Mouse (Mus musculus) myocyte (in vitro differentiated cells): Measurements from ENCODE around the gene Rpf1. TPM values are rescaled to one million over a fixed set of nuclear protein-coding genes. Genes with fewer than 3 reads are reported as not detected.
A peak's percentile ranks its signal among the peaks of the same experiment; 100 is the strongest.

Experiments used
- H3K27me3 ChIP-seq: one replicate; pipeline ENCODE4 v1.6.1; 2011; ENCODE audit not compliant: control insufficient read depth, insufficient read depth, insufficient read length
- H3K36me3 ChIP-seq: one replicate; pipeline ENCODE4 v1.6.1; 2011; ENCODE audit not compliant: control insufficient read depth, insufficient read depth
- H3K4me2 ChIP-seq: one replicate; pipeline ENCODE4 v1.6.1; 2011; ENCODE audit warnings: low read depth, control low read depth
- H3K4me3 ChIP-seq: one replicate; pipeline ENCODE4 v1.5.1; 2011; ENCODE audit warnings: mild to moderate bottlenecking, control low read depth, moderate library complexity
- H3K79me2 ChIP-seq: one replicate; pipeline ENCODE4 v1.6.1; 2011; ENCODE audit not compliant: control insufficient read depth, insufficient read depth
- H3ac ChIP-seq: one replicate; pipeline ENCODE4 v1.6.1; 2011; ENCODE audit not compliant: control insufficient read depth, insufficient read length
- CEBPB ChIP-seq: IDR thresholded peaks from 2 replicates; pipeline ENCODE4 v1.6.1; 2011; ENCODE audit warnings: mild to moderate bottlenecking, moderate library complexity; ENCODE audit not compliant: poor library complexity, insufficient read depth, severe bottlenecking
- E2F4 ChIP-seq: IDR thresholded peaks from one replicate; pipeline ENCODE4 v1.6.1; 2011; ENCODE audit warnings: mild to moderate bottlenecking, control low read depth, moderate library complexity; ENCODE audit not compliant: insufficient read depth
- MAX ChIP-seq: IDR thresholded peaks from one replicate; pipeline ENCODE4 v1.6.1; 2011; ENCODE audit warnings: low read depth, mild to moderate bottlenecking, control low read depth
- MYOD1 ChIP-seq, 3 experiments: IDR thresholded peaks; one replicate each; pipeline ENCODE4 v1.6.1; 2011; ENCODE audit warnings: control low read depth in 2 of 3, low read depth in 2 of 3, mild to moderate bottlenecking in 2 of 3, moderate library complexity in 1 of 3; ENCODE audit not compliant: insufficient read length in 2 of 3, control insufficient read depth in 1 of 3
- MYOG ChIP-seq, 3 experiments: IDR thresholded peaks; one replicate each; pipeline ENCODE4 v1.6.1; 2011; ENCODE audit warnings: control low read depth in 2 of 3, low read depth in 2 of 3, mild to moderate bottlenecking in 2 of 3; ENCODE audit not compliant: insufficient read length in 2 of 3, control insufficient read depth in 1 of 3, insufficient read depth in 1 of 3
- POLR2A ChIP-seq: IDR thresholded peaks from one replicate; pipeline ENCODE4 v1.6.1; 2011; ENCODE audit warnings: low read depth, mild to moderate bottlenecking, control low read depth, moderate library complexity; ENCODE audit not compliant: insufficient read length
- POLR2AphosphoS2 ChIP-seq: IDR thresholded peaks from one replicate; pipeline ENCODE4 v1.6.1; 2011; ENCODE audit warnings: low read depth, control low read depth; ENCODE audit not compliant: insufficient read length
- REST ChIP-seq: IDR thresholded peaks from one replicate; pipeline ENCODE4 v1.6.1; 2011; ENCODE audit warnings: mild to moderate bottlenecking, control low read depth, moderate library complexity; ENCODE audit not compliant: insufficient read depth, insufficient read length
- SRF ChIP-seq: IDR thresholded peaks from one replicate; pipeline ENCODE4 v1.6.1; 2011; ENCODE audit warnings: low read depth; ENCODE audit not compliant: control insufficient read depth, insufficient read length
- TCF12 ChIP-seq: IDR thresholded peaks from one replicate; pipeline ENCODE4 v1.6.1; 2011; ENCODE audit warnings: mild to moderate bottlenecking, control low read depth; ENCODE audit not compliant: poor library complexity, insufficient read depth, severe bottlenecking
- TCF3 ChIP-seq: IDR thresholded peaks from one replicate; pipeline ENCODE4 v1.6.1; 2011; ENCODE audit warnings: low read depth, control low read depth; ENCODE audit not compliant: insufficient read length
- USF1 ChIP-seq: IDR thresholded peaks from one replicate; pipeline ENCODE4 v1.6.1; 2011; ENCODE audit warnings: low read depth, mild to moderate bottlenecking, control low read depth, moderate library complexity
- polyA plus RNA-seq: library from polyadenylated mRNA; unstranded; fragments of >200 nt; fragmentation: generic; extraction: Trizol; gene quantifications from one replicate; pipeline ENCODE4 v1.2.1, GENCODE M21; 2012; ENCODE audit warnings: missing spikeins

Gene Rpf1
- polyA plus RNA-seq, 1 experiment, result 13.5 TPM

GRCm38 (mm10) chr3:146486464-146486863 is 34.8 kb downstream of the Rpf1 start:
- no peak overlapping the region for H3ac ChIP-seq
- TF ChIP-seq MAX, result no peak
- no peak for TF ChIP-seq E2F4
- no peak for TF ChIP-seq MYOD1 (IDR thresholded peaks at IDR 0.05; ENCODE audit: control insufficient read depth in 1 of 3, insufficient read length in 2 of 3, low read depth in 2 of 3)
- TF ChIP-seq CEBPB, result no peak
- no peak for TF ChIP-seq TCF3
- TF ChIP-seq POLR2A, result no peak
- no peak for TF ChIP-seq SRF
- TF ChIP-seq POLR2AphosphoS2, result no peak
- no peak for TF ChIP-seq REST
- TF ChIP-seq TCF12, result no peak
- TF ChIP-seq MYOG (IDR thresholded peaks at IDR 0.05; ENCODE audit: control insufficient read depth in 1 of 3, insufficient read depth in 1 of 3, insufficient read length in 2 of 3, low read depth in 2 of 3), result no peak
- TF ChIP-seq USF1, result no peak
- H3K27me3 ChIP-seq, result no peaks in the 10 kb centered on the region
- H3K36me3 ChIP-seq, result no peaks in the 10 kb centered on the region
- no peak overlapping the region for H3K4me3 ChIP-seq
- no peak overlapping the region for H3K4me2 ChIP-seq
- no peaks in the 10 kb centered on the region for H3K79me2 ChIP-seq

- Histone ChIP-seq H3K27me3 (no peaks in the 10 kb centered on the region), H3K36me3 (no peaks in the 10 kb centered on the region), H3K4me3 (no peak overlapping the region), H3K4me2 (no peak overlapping the region), H3ac (no peak overlapping the region), H3K79me2 (no peaks in the 10 kb centered on the region)
- TF ChIP-seq USF1 (no peak), TCF3 (no peak), CEBPB (no peak), REST (no peak), MYOD1 (IDR thresholded peaks at IDR 0.05; ENCODE audit: control insufficient read depth in 1 of 3, insufficient read length in 2 of 3, low read depth in 2 of 3) (no peak), SRF (no peak), E2F4 (no peak), MAX (no peak), MYOG (IDR thresholded peaks at IDR 0.05; ENCODE audit: control insufficient read depth in 1 of 3, insufficient read depth in 1 of 3, insufficient read length in 2 of 3, low read depth in 2 of 3) (no peak), POLR2A (no peak), TCF12 (no peak), POLR2AphosphoS2 (no peak)
Measured at GRCm38 (mm10) chr3:146482044-146482443, 39.2 kb downstream of the Rpf1 start.

- TF ChIP-seq E2F4 (no peak), POLR2A (no peak), POLR2AphosphoS2 (no peak), MYOG (IDR thresholded peaks at IDR 0.05; ENCODE audit: control insufficient read depth in 1 of 3, insufficient read depth in 1 of 3, insufficient read length in 2 of 3, low read depth in 2 of 3) (no peak), MYOD1 (IDR thresholded peaks at IDR 0.05; ENCODE audit: control insufficient read depth in 1 of 3, insufficient read length in 2 of 3, low read depth in 2 of 3) (no peak), TCF3 (no peak), TCF12 (no peak), CEBPB (no peak), REST (no peak), USF1 (no peak)
Measured at GRCm38 (mm10) chr3:146474428-146474827, 46.8 kb downstream of the Rpf1 start.

GRCm38 (mm10) chr3:146473741-146474140 is 47.5 kb downstream of the Rpf1 start:
- Histone ChIP-seq H3K4me3 (no peak overlapping the region), H3K36me3 (no peaks in the 10 kb centered on the region), H3K27me3 (no peaks in the 10 kb centered on the region), H3ac (no peak overlapping the region), H3K4me2 (peak overlapping the region; percentile 4), H3K79me2 (no peaks in the 10 kb centered on the region)
- TF ChIP-seq MYOG (IDR thresholded peaks at IDR 0.05; ENCODE audit: control insufficient read depth in 1 of 3, insufficient read depth in 1 of 3, insufficient read length in 2 of 3, low read depth in 2 of 3), result no peak
- no peak for TF ChIP-seq E2F4
- TF ChIP-seq USF1, result no peak
- no peak for TF ChIP-seq TCF12
- TF ChIP-seq POLR2AphosphoS2, result no peak
- no peak for TF ChIP-seq CEBPB
- TF ChIP-seq REST, result no peak
- TF ChIP-seq SRF, result no peak
- no peak for TF ChIP-seq TCF3
- no peak for TF ChIP-seq MAX
- no peak for TF ChIP-seq POLR2A
- no peak for TF ChIP-seq MYOD1 (IDR thresholded peaks at IDR 0.05; ENCODE audit: control insufficient read depth in 1 of 3, insufficient read length in 2 of 3, low read depth in 2 of 3)

More at GRCm38 (mm10) chr3:146474428-146474827, 46.8 kb downstream of the Rpf1 start:
- no peaks in the 10 kb centered on the region for H3K36me3 ChIP-seq
- no peaks in the 10 kb centered on the region for H3K79me2 ChIP-seq
- no peak overlapping the region for H3K4me2 ChIP-seq
- H3K4me3 ChIP-seq, result no peak overlapping the region
- H3ac ChIP-seq, result no peak overlapping the region
- no peaks in the 10 kb centered on the region for H3K27me3 ChIP-seq

GRCm38 (mm10) chr3:146472657-146473056 is 48.6 kb downstream of the Rpf1 start:
- H3K4me2 ChIP-seq, result no peak overlapping the region
- no peaks in the 10 kb centered on the region for H3K27me3 ChIP-seq
- no peak overlapping the region for H3K4me3 ChIP-seq
- no peaks in the 10 kb centered on the region for H3K36me3 ChIP-seq
- TF ChIP-seq POLR2AphosphoS2 (no peak), REST (no peak), POLR2A (no peak), TCF3 (no peak)
- no peak overlapping the region for H3ac ChIP-seq
- no peaks in the 10 kb centered on the region for H3K79me2 ChIP-seq
